Mouse (Mus musculus): ENCODE results near the gene Tomm6. TPM values are rescaled to one million over a fixed set of nuclear protein-coding genes. Genes with fewer than 3 reads are reported as not detected.

Gene Tomm6
- polyA plus RNA-seq, 1 experiment from 2014 or later = 379 TPM

- peak overlapping the region; percentile 87; the same call in 1 of the 2 replicates for H3K4me3 ChIP-seq
- 87% methylated on average over 8 of the region's 8 CpGs for WGBS
- no peaks in the 10 kb centered on the region for H3K9me3 ChIP-seq
These were observed 1.7 kb upstream of the Tomm6 start for GRCm38 (mm10) chr17:47689894-47690293.

GRCm38 (mm10) chr17:47688608-47689575, 706 bp upstream of the Tomm6 start, which contains the start of gene Frs3:
Gene Frs3 (plus strand): TSS chr17:47689030.
- peaks cover 41% of the 10 kb centered on the region for H3K4me1 ChIP-seq
- under 1% methylated on average over 58 of the region's 58 CpGs for WGBS
- peak; percentile 69 for DNase-seq (ENCODE audit: extremely low spot score, low spot score)

More at GRCm38 (mm10) chr17:47689894-47690293, 1.7 kb upstream of the Tomm6 start:
- peaks cover 16% of the 10 kb centered on the region for H3K36me3 ChIP-seq (replicated peaks)
- H3K27me3 ChIP-seq (ENCODE audit: poor library complexity, severe bottlenecking) = peaks cover 49% of the 10 kb centered on the region
- DNase-seq (ENCODE audit: extremely low spot score, low spot score) = no peak
- peaks cover 49% of the 10 kb centered on the region for H3K4me1 ChIP-seq
- no peak overlapping the region for H3K27ac ChIP-seq

GRCm38 (mm10) chr17:47687409-47688343, 510 bp downstream of the Tomm6 start:
- under 1% methylated on average over 70 of the region's 70 CpGs for WGBS
- H3K36me3 ChIP-seq (replicated peaks) = peaks cover 39% of the 10 kb centered on the region
- peak overlapping the region; percentile 92 for H3K27ac ChIP-seq
- H3K4me3 ChIP-seq = peak overlapping the region; percentile 87
- H3K4me1 ChIP-seq = peaks cover 34% of the 10 kb centered on the region
- no peaks in the 10 kb centered on the region for H3K9me3 ChIP-seq
- H3K27me3 ChIP-seq (ENCODE audit: poor library complexity, severe bottlenecking) = peaks cover 36% of the 10 kb centered on the region
- DNase-seq (ENCODE audit: extremely low spot score, low spot score) = peak; percentile 93

More at GRCm38 (mm10) chr17:47688608-47689575, 706 bp upstream of the Tomm6 start, which contains the start of gene Frs3:
- Histone ChIP-seq H3K36me3 (replicated peaks) (peaks cover 26% of the 10 kb centered on the region), H3K4me3 (peak within 1 kb of the TSS; percentile 87), H3K9me3 (no peaks in the 10 kb centered on the region), H3K27me3 (ENCODE audit: poor library complexity, severe bottlenecking) (peaks cover 48% of the 10 kb centered on the region), H3K27ac (peak within 1 kb of the TSS; percentile 92)

- Histone ChIP-seq H3K4me1 (peaks cover 15% of the 10 kb centered on the region), H3K9me3 (no peaks in the 10 kb centered on the region), H3K4me3 (no peak overlapping the region), H3K27me3 (ENCODE audit: poor library complexity, severe bottlenecking) (no peaks in the 10 kb centered on the region), H3K36me3 (replicated peaks) (peaks cover 83% of the 10 kb centered on the region), H3K27ac (no peak overlapping the region)
- DNase-seq (ENCODE audit: extremely low spot score, low spot score) = no peak
- 91% methylated on average over 4 of the region's 4 CpGs for WGBS
These were observed 5.3 kb downstream of the Tomm6 start for GRCm38 (mm10) chr17:47682836-47683235.

- 86% methylated on average over 5 of the region's 5 CpGs for WGBS
- no peak for DNase-seq (ENCODE audit: extremely low spot score, low spot score)
- Histone ChIP-seq H3K36me3 (replicated peaks) (peaks cover 70% of the 10 kb centered on the region), H3K27me3 (ENCODE audit: poor library complexity, severe bottlenecking) (peaks cover 6% of the 10 kb centered on the region), H3K4me1 (peaks cover 13% of the 10 kb centered on the region), H3K4me3 (no peak overlapping the region), H3K9me3 (no peaks in the 10 kb centered on the region), H3K27ac (no peak overlapping the region)
These were observed 9.5 kb downstream of the Tomm6 start for GRCm38 (mm10) chr17:47678702-47679101.

GRCm38 (mm10) chr17:47678238-47678637, 9.9 kb downstream of the Tomm6 start:
- no peak overlapping the region for H3K4me3 ChIP-seq
- H3K27me3 ChIP-seq (ENCODE audit: poor library complexity, severe bottlenecking) = peaks cover 11% of the 10 kb centered on the region
- peaks cover 70% of the 10 kb centered on the region for H3K36me3 ChIP-seq (replicated peaks)
- peaks cover 18% of the 10 kb centered on the region for H3K4me1 ChIP-seq
- H3K9me3 ChIP-seq = no peaks in the 10 kb centered on the region
- no peak for DNase-seq (ENCODE audit: extremely low spot score, low spot score)
- WGBS = 93% methylated on average over 5 of the region's 5 CpGs
- no peak overlapping the region for H3K27ac ChIP-seq

GRCm38 (mm10) chr17:47676581-47676980, 11.6 kb downstream of the Tomm6 start:
- WGBS = 23% methylated on average over 9 of the region's 9 CpGs
- peaks cover 57% of the 10 kb centered on the region for H3K36me3 ChIP-seq (replicated peaks)
- H3K27ac ChIP-seq = no peak overlapping the region
- DNase-seq (ENCODE audit: extremely low spot score, low spot score) = peak; percentile 62
- peaks cover 35% of the 10 kb centered on the region for H3K4me1 ChIP-seq
- H3K27me3 ChIP-seq (ENCODE audit: poor library complexity, severe bottlenecking) = peaks cover 28% of the 10 kb centered on the region
- H3K9me3 ChIP-seq = no peaks in the 10 kb centered on the region
- no peak overlapping the region for H3K4me3 ChIP-seq

GRCm38 (mm10) chr17:47672311-47673111, 15.7 kb downstream of the Tomm6 start:
- Histone ChIP-seq H3K4me3 (peak overlapping the region; percentile 59), H3K9me3 (no peaks in the 10 kb centered on the region), H3K36me3 (replicated peaks) (peaks cover 23% of the 10 kb centered on the region), H3K27ac (peak overlapping the region; percentile 69), H3K27me3 (ENCODE audit: poor library complexity, severe bottlenecking) (peaks cover 49% of the 10 kb centered on the region), H3K4me1 (peaks cover 42% of the 10 kb centered on the region)
- peak; percentile 49 for DNase-seq (ENCODE audit: extremely low spot score, low spot score)
- 4% methylated on average over 59 of the region's 68 CpGs for WGBS

- peaks cover 20% of the 10 kb centered on the region for H3K36me3 ChIP-seq (replicated peaks)
- peaks cover 42% of the 10 kb centered on the region for H3K4me1 ChIP-seq
- peaks cover 49% of the 10 kb centered on the region for H3K27me3 ChIP-seq (ENCODE audit: poor library complexity, severe bottlenecking)
- no peak for DNase-seq (ENCODE audit: extremely low spot score, low spot score)
- no peaks in the 10 kb centered on the region for H3K9me3 ChIP-seq
- peak overlapping the region; percentile 59 for H3K4me3 ChIP-seq
- WGBS = 9% methylated on average over 14 of the region's 14 CpGs
- peak overlapping the region; percentile 69 for H3K27ac ChIP-seq
These were observed 16.2 kb downstream of the Tomm6 start for GRCm38 (mm10) chr17:47671988-47672310.

- WGBS = 89% methylated on average over 4 of the region's 4 CpGs
- DNase-seq (ENCODE audit: extremely low spot score, low spot score) = no peak
- no peak overlapping the region for H3K27ac ChIP-seq
- peaks cover 51% of the 10 kb centered on the region for H3K27me3 ChIP-seq (ENCODE audit: poor library complexity, severe bottlenecking)
- H3K4me3 ChIP-seq = no peak overlapping the region
- peaks cover 45% of the 10 kb centered on the region for H3K4me1 ChIP-seq
- no peaks in the 10 kb centered on the region for H3K9me3 ChIP-seq
- H3K36me3 ChIP-seq (replicated peaks) = peaks cover 7% of the 10 kb centered on the region
These were observed 19.0 kb downstream of the Tomm6 start for GRCm38 (mm10) chr17:47669166-47669565.

GRCm38 (mm10) chr17:47664474-47664873, 23.7 kb downstream of the Tomm6 start:
- WGBS = 94% methylated on average over 7 of the region's 7 CpGs

More at GRCm38 (mm10) chr17:47664474-47664873, 23.7 kb downstream of the Tomm6 start:
- Histone ChIP-seq H3K27ac (no peak overlapping the region), H3K36me3 (replicated peaks) (peaks cover 6% of the 10 kb centered on the region; the same call in 1 of the 2 replicates), H3K9me3 (no peaks in the 10 kb centered on the region), H3K27me3 (ENCODE audit: poor library complexity, severe bottlenecking) (peaks cover 5% of the 10 kb centered on the region; the same call in 1 of the 2 replicates), H3K4me3 (no peak overlapping the region), H3K4me1 (peaks cover 48% of the 10 kb centered on the region)
- DNase-seq (ENCODE audit: extremely low spot score, low spot score) = no peak
